Mouse (Mus musculus) cerebellum, adult 2 months (tissue): ENCODE measurements at regions not wholly inside any gene's neighbourhood (a gene's known extent, or its start where the extent isn't known, plus 50 kb on each side); places are given as distances from the start of the nearest gene placed in this dataset.

ENCODE experiments used
- CTCF ChIP-seq: fragments of 200-500 bp; IDR thresholded peaks from 2 replicates; pipeline ENCODE4 v1.5.1; 2011; ENCODE audit warnings: low read depth, mild to moderate bottlenecking, control low read depth, low read length, moderate library complexity, borderline replicate concordance; ENCODE audit not compliant: insufficient read depth
- POLR2A ChIP-seq: fragments of 200-500 bp; IDR thresholded peaks from 2 replicates; pipeline ENCODE4 v1.6.1; 2011; ENCODE audit warnings: low read length, control low read depth, borderline replicate concordance; ENCODE audit not compliant: insufficient read depth

DNA sequence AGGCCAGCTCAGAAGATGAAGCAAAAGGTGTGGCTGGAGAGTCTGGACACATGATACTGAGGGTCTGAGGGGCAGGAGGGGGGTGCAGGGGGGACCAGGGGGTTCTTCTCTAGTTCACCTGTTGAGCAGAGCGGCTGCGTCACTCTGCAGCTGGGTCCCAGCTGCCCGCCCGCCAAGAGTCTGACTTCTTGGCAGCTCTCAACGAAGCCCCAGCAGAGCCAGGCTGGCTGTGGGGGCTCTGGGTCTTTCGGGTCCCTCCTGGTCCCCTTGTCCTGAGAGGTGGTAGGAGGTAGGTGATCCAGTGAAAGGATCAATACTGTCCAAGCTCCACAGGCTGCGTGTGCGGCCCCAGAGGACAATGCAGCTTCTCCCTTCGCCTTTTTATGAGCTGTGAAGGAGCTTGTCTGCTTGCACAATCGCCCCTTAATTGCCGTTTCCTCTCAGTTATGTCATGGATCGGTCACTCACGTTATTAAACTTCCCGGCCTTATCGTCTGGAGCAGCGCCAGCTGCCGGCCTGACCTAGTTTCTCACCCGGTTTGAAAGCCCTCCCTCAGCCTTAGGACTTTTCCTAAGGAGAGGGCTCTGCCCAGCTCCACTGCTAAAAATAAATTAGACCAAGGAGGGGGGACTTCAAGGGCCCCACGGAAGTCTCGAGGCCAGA lies 98.4 kb upstream of the Ptpn1 start:
- TF ChIP-seq CTCF (no peak), POLR2A (no peak)
